Mouse (Mus musculus): ENCODE data around the gene Anks1b. TPM values are rescaled to one million over a fixed set of nuclear protein-coding genes. Genes with fewer than 3 reads are reported as not detected.

The Anks1b gene
- polyA plus RNA-seq, 1 experiment from 2014 or later = 0.36 TPM

- ATAC-seq (ENCODE audit: insufficient number of reproducible peaks, low FRiP score, low TSS enrichment, low read depth) = no peak
- WGBS = 82% methylated on average over 4 of the region's 4 CpGs
These were observed 567.7 kb downstream of the Anks1b start for GRCm38 (mm10) chr10:90441036-90441435.

DNA sequence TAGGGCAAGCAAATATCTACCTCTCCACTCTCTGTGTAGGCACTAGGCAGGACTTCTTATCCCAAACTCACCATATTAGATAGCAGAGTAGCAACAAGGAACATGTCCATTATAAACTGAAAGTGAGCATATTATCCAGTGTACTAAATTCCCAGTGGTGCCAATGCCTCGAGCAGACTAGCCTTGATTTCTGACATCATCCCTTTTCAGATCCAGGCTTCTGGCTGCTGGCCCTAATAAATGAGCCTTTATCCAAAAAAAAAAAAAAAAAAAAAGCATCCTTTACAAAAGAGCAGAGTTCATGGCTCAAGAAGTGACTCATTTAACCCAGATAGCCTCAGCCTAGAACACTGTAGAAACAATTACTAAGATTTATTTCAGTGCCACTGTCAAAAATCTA lies 568.3 kb downstream of the Anks1b start:
- H3K27me3 ChIP-seq (ENCODE audit: control insufficient read depth, insufficient read depth, low read length) = no peaks in the 10 kb centered on the region
- H3K4me1 ChIP-seq (ENCODE audit: control insufficient read depth, insufficient read depth, low read length) = no peaks in the 10 kb centered on the region
- H3K36me3 ChIP-seq (ENCODE audit: control insufficient read depth, insufficient read depth, low read length) = no peaks in the 10 kb centered on the region
- ATAC-seq (ENCODE audit: insufficient number of reproducible peaks, low FRiP score, low TSS enrichment, low read depth) = no peak
- DNase-seq (ENCODE audit: low spot score) = no peak
- H3K4me2 ChIP-seq (ENCODE audit: low read depth, severe bottlenecking) = no peak overlapping the region
- no peak overlapping the region for H3K9ac ChIP-seq (ENCODE audit: low read length)
- H3K9me3 ChIP-seq (ENCODE audit: control insufficient read depth, low read length) = no peaks in the 10 kb centered on the region
- H3K4me3 ChIP-seq (ENCODE audit: low read depth, low read length) = no peak overlapping the region
- 67% methylated on average over 1 of the region's 1 CpGs for WGBS
- no peak overlapping the region for H3K27ac ChIP-seq (replicated peaks; ENCODE audit: low read depth, low read length)

More at GRCm38 (mm10) chr10:90441036-90441435, 567.7 kb downstream of the Anks1b start:
- Histone ChIP-seq H3K4me2 (ENCODE audit: low read depth, severe bottlenecking) (no peak overlapping the region), H3K9ac (ENCODE audit: low read length) (no peak overlapping the region), H3K36me3 (ENCODE audit: control insufficient read depth, insufficient read depth, low read length) (no peaks in the 10 kb centered on the region), H3K9me3 (ENCODE audit: control insufficient read depth, low read length) (no peaks in the 10 kb centered on the region), H3K27ac (replicated peaks; ENCODE audit: low read depth, low read length) (no peak overlapping the region), H3K4me1 (ENCODE audit: control insufficient read depth, insufficient read depth, low read length) (no peaks in the 10 kb centered on the region), H3K27me3 (ENCODE audit: control insufficient read depth, insufficient read depth, low read length) (no peaks in the 10 kb centered on the region), H3K4me3 (ENCODE audit: low read depth, low read length) (no peak overlapping the region)
- no peak for DNase-seq (ENCODE audit: low spot score)

DNA sequence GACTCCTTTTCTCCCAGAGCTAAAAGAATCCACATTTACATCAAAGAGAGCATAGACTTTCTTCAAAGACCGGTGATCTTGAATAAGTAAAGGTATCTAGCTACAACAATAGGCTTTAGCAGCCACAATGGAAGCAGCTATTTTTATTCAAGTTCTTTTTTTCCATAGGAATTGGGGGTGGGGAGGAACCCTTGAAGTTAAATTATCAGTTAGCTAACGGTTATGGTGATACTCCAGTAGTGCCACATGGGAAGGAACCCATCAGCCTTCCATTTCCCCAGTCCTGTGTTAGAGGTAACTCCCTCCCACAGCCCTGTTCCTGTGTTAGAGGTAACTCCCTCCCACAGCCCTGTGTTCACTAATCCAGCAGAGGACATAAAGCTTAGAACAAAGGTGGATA lies 591.6 kb downstream of the Anks1b start:
- WGBS = 85% methylated on average over 2 of the region's 2 CpGs
- Histone ChIP-seq H3K27me3 (ENCODE audit: control insufficient read depth, insufficient read depth, low read length) (no peaks in the 10 kb centered on the region), H3K4me3 (ENCODE audit: low read depth, low read length) (no peak overlapping the region), H3K9ac (ENCODE audit: low read length) (no peak overlapping the region), H3K27ac (replicated peaks; ENCODE audit: low read depth, low read length) (no peak overlapping the region), H3K4me1 (ENCODE audit: control insufficient read depth, insufficient read depth, low read length) (no peaks in the 10 kb centered on the region), H3K4me2 (ENCODE audit: low read depth, severe bottlenecking) (no peak overlapping the region), H3K9me3 (ENCODE audit: control insufficient read depth, low read length) (no peaks in the 10 kb centered on the region), H3K36me3 (ENCODE audit: control insufficient read depth, insufficient read depth, low read length) (no peaks in the 10 kb centered on the region)
- DNase-seq (ENCODE audit: low spot score) = no peak
- ATAC-seq (ENCODE audit: insufficient number of reproducible peaks, low FRiP score, low TSS enrichment, low read depth) = no peak

GRCm38 (mm10) chr10:90465426-90465825 lies 592.1 kb downstream of the Anks1b start:
- no peaks in the 10 kb centered on the region for H3K27me3 ChIP-seq (ENCODE audit: control insufficient read depth, insufficient read depth, low read length)
- ATAC-seq (ENCODE audit: insufficient number of reproducible peaks, low FRiP score, low TSS enrichment, low read depth) (no peak), DNase-seq (ENCODE audit: low spot score) (no peak)
- H3K36me3 ChIP-seq (ENCODE audit: control insufficient read depth, insufficient read depth, low read length) = no peaks in the 10 kb centered on the region
- no peaks in the 10 kb centered on the region for H3K9me3 ChIP-seq (ENCODE audit: control insufficient read depth, low read length)
- H3K9ac ChIP-seq (ENCODE audit: low read length) = no peak overlapping the region
- H3K4me1 ChIP-seq (ENCODE audit: control insufficient read depth, insufficient read depth, low read length) = no peaks in the 10 kb centered on the region
- no peak overlapping the region for H3K4me2 ChIP-seq (ENCODE audit: low read depth, severe bottlenecking)
- 95% methylated on average over 6 of the region's 6 CpGs for WGBS
- H3K27ac ChIP-seq (replicated peaks; ENCODE audit: low read depth, low read length) = no peak overlapping the region
- H3K4me3 ChIP-seq (ENCODE audit: low read depth, low read length) = no peak overlapping the region

GRCm38 (mm10) chr10:90467546-90467945 lies 594.2 kb downstream of the Anks1b start:
- H3K4me3 ChIP-seq (ENCODE audit: low read depth, low read length) = no peak overlapping the region
- no peak overlapping the region for H3K9ac ChIP-seq (ENCODE audit: low read length)
- H3K27ac ChIP-seq (replicated peaks; ENCODE audit: low read depth, low read length) = no peak overlapping the region
- H3K4me1 ChIP-seq (ENCODE audit: control insufficient read depth, insufficient read depth, low read length) = no peaks in the 10 kb centered on the region
- 74% methylated on average over 1 of the region's 1 CpGs for WGBS
- no peaks in the 10 kb centered on the region for H3K9me3 ChIP-seq (ENCODE audit: control insufficient read depth, low read length)
- ATAC-seq (ENCODE audit: insufficient number of reproducible peaks, low FRiP score, low TSS enrichment, low read depth) (no peak), DNase-seq (ENCODE audit: low spot score) (no peak)
- H3K4me2 ChIP-seq (ENCODE audit: low read depth, severe bottlenecking) = no peak overlapping the region
- no peaks in the 10 kb centered on the region for H3K27me3 ChIP-seq (ENCODE audit: control insufficient read depth, insufficient read depth, low read length)
- H3K36me3 ChIP-seq (ENCODE audit: control insufficient read depth, insufficient read depth, low read length) = no peaks in the 10 kb centered on the region

DNA sequence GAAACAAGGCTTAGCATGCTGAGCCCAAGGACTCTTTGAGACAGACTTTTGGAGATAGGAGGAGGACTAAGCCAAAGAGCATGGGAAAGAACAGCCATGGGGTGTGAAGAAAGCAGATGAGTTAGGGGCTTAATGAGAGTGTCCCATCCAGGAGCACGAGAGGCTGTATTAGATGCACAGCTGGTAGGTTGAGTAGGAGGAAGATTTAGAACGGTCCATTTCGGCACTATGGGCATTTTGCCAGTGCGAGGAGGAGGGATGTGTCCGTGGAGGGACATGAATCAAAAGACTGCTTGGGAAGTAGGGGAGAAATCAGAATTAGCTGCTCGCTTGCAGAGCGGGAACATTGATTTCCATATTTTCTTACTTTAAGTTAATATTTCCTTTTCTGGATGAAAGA lies 620.1 kb downstream of the Anks1b start:
- Histone ChIP-seq H3K9me3 (ENCODE audit: control insufficient read depth, low read length) (no peaks in the 10 kb centered on the region), H3K36me3 (ENCODE audit: control insufficient read depth, insufficient read depth, low read length) (no peaks in the 10 kb centered on the region), H3K4me2 (ENCODE audit: low read depth, severe bottlenecking) (no peak overlapping the region), H3K9ac (ENCODE audit: low read length) (no peak overlapping the region), H3K27me3 (ENCODE audit: control insufficient read depth, insufficient read depth, low read length) (no peaks in the 10 kb centered on the region), H3K4me3 (ENCODE audit: low read depth, low read length) (no peak overlapping the region), H3K27ac (replicated peaks; ENCODE audit: low read depth, low read length) (no peak overlapping the region), H3K4me1 (ENCODE audit: control insufficient read depth, insufficient read depth, low read length) (no peaks in the 10 kb centered on the region)
- ATAC-seq (ENCODE audit: insufficient number of reproducible peaks, low FRiP score, low TSS enrichment, low read depth) = no peak
- WGBS = 92% methylated on average over 7 of the region's 7 CpGs
- DNase-seq (ENCODE audit: low spot score) = no peak

DNA sequence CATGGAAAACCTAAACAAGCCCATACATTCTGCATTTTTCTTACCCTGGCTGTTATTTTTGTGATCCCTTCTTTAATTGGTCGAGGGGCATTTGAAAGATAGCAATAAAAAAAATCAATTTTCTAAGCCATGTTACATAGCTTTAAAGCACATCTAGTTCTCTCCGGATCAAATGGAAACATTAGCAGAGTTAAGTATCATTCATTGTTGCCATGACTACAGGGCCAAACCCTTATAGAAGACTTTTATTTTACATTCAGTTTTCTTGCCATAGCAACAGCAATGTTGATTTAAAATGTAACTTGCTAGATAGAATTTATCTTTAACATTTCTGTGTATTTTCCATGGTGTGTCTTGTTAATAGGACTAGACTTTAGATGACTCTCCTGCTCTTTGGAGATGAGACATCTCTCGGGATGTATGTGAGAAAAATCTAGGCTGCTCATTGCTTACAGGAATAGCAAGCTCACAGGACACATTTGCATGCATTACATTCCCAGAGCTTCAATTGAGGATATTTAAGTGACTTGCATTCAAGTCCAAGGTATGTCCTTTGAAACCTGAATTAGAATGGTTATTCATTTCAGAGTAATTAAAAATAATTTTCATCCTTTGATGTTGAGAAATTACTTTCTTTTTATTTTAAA lies 620.8 kb downstream of the Anks1b start:
- 85% methylated on average over 3 of the region's 3 CpGs for WGBS
- no peaks in the 10 kb centered on the region for H3K27me3 ChIP-seq (ENCODE audit: control insufficient read depth, insufficient read depth, low read length)
- no peaks in the 10 kb centered on the region for H3K36me3 ChIP-seq (ENCODE audit: control insufficient read depth, insufficient read depth, low read length)
- H3K4me1 ChIP-seq (ENCODE audit: control insufficient read depth, insufficient read depth, low read length) = no peaks in the 10 kb centered on the region
- H3K9me3 ChIP-seq (ENCODE audit: control insufficient read depth, low read length) = no peaks in the 10 kb centered on the region
- no peak overlapping the region for H3K9ac ChIP-seq (ENCODE audit: low read length)
- DNase-seq (ENCODE audit: low spot score) (no peak), ATAC-seq (ENCODE audit: insufficient number of reproducible peaks, low FRiP score, low TSS enrichment, low read depth) (no peak)
- no peak overlapping the region for H3K4me2 ChIP-seq (ENCODE audit: low read depth, severe bottlenecking)
- H3K4me3 ChIP-seq (ENCODE audit: low read depth, low read length) = no peak overlapping the region
- no peak overlapping the region for H3K27ac ChIP-seq (replicated peaks; ENCODE audit: low read depth, low read length)

DNA sequence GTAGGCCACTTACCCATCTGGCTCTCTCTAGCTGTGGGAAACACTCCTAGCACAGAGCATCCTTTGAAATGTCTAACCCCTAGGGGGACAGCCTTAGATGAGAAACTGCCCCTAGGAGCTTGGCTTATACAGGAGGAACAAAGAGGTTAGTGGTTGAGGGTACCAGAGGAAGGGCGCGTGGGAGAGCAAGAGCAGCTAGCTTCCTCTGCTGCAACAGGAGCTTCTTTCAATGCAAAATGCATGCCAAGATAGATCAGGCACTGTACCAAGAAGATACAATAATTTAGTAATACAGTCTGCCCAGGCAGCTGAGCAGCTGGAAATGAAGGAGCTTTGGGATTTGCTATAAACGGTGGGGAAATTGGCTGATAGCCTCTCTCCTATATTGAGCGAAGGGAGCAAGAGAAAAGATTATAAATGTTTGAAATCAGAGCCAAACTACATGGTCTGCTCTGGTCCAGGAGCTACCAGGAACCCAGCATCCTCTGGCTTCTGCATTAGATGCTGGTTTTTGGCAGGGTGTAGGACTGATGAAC lies 621.7 kb downstream of the Anks1b start:
- DNase-seq (ENCODE audit: low spot score) (no peak), ATAC-seq (ENCODE audit: insufficient number of reproducible peaks, low FRiP score, low TSS enrichment, low read depth) (no peak)
- H3K27ac ChIP-seq (replicated peaks; ENCODE audit: low read depth, low read length) = no peak overlapping the region
- no peaks in the 10 kb centered on the region for H3K27me3 ChIP-seq (ENCODE audit: control insufficient read depth, insufficient read depth, low read length)
- H3K4me1 ChIP-seq (ENCODE audit: control insufficient read depth, insufficient read depth, low read length) = no peaks in the 10 kb centered on the region
- H3K4me2 ChIP-seq (ENCODE audit: low read depth, severe bottlenecking) = no peak overlapping the region
- no peaks in the 10 kb centered on the region for H3K36me3 ChIP-seq (ENCODE audit: control insufficient read depth, insufficient read depth, low read length)
- no peaks in the 10 kb centered on the region for H3K9me3 ChIP-seq (ENCODE audit: control insufficient read depth, low read length)
- no peak overlapping the region for H3K9ac ChIP-seq (ENCODE audit: low read length)
- no peak overlapping the region for H3K4me3 ChIP-seq (ENCODE audit: low read depth, low read length)
- 81% methylated on average over 4 of the region's 4 CpGs for WGBS

DNA sequence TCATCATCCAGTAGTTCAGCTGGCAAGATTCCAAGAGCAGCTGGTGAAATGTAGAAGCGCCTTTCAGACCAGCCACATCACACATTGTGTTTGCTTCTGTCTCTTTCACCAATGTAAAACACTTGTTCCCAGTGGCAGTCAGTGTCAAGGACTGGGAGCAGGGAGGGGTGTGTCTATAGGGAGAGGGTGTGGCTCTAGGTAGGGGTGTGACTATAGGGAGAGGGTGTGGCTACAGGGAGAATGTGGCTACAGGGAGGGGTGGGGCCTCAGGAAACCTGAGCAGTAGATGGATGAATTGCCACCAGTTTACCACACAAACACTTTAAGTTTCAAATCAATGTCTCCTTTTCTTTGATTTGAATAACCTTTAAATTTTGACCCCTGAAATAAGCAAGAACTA lies 634.3 kb downstream of the Anks1b start:
- Histone ChIP-seq H3K4me2 (ENCODE audit: low read depth, severe bottlenecking) (no peak overlapping the region), H3K27me3 (ENCODE audit: control insufficient read depth, insufficient read depth, low read length) (no peaks in the 10 kb centered on the region), H3K27ac (replicated peaks; ENCODE audit: low read depth, low read length) (no peak overlapping the region), H3K4me3 (ENCODE audit: low read depth, low read length) (no peak overlapping the region), H3K4me1 (ENCODE audit: control insufficient read depth, insufficient read depth, low read length) (no peaks in the 10 kb centered on the region), H3K9ac (ENCODE audit: low read length) (no peak overlapping the region), H3K36me3 (ENCODE audit: control insufficient read depth, insufficient read depth, low read length) (no peaks in the 10 kb centered on the region), H3K9me3 (ENCODE audit: control insufficient read depth, low read length) (no peaks in the 10 kb centered on the region)
- DNase-seq (ENCODE audit: low spot score) (no peak), ATAC-seq (ENCODE audit: insufficient number of reproducible peaks, low FRiP score, low TSS enrichment, low read depth) (no peak)
- 53% methylated on average over 1 of the region's 1 CpGs for WGBS
